Mouse (Mus musculus) heart, adult 2 months (tissue): ENCODE measurements at regions not wholly inside any gene's neighbourhood (a gene's known extent, or its start where the extent isn't known, plus 50 kb on each side); places are given as distances from the start of the nearest gene placed in this dataset.
A peak's percentile ranks its signal among the peaks of the same experiment; 100 is the strongest.

Experiments
- DNase-seq, 2 experiments: peaks; one replicate each; pipeline ENCODE4 v3.0.0; 2021
- H3K27ac ChIP-seq: fragments of 200-600 bp; 2 replicates; pipeline ENCODE4 v1.8.1; 2022
- H3K27me3 ChIP-seq: fragments of 200-500 bp; 2 replicates; pipeline ENCODE4 v1.6.1; 2012; ENCODE audit warnings: mild to moderate bottlenecking, low read length, inconsistent platforms, mixed read lengths; ENCODE audit not compliant: control insufficient read depth, insufficient read depth
- H3K36me3 ChIP-seq: fragments of 200-500 bp; 2 replicates; pipeline ENCODE4 v1.6.1; 2012; ENCODE audit warnings: low read length, inconsistent platforms; ENCODE audit not compliant: control insufficient read depth, insufficient read depth
- H3K4me1 ChIP-seq: fragments of 200-500 bp; 2 replicates; pipeline ENCODE4 v1.6.1; 2011; ENCODE audit warnings: low read length; ENCODE audit not compliant: control insufficient read depth, insufficient read depth
- H3K4me3 ChIP-seq: fragments of 200-600 bp; 2 replicates; pipeline ENCODE4 v1.8.1; 2022
- H3K79me2 ChIP-seq: fragments of 200-500 bp; replicated peaks from 2 replicates; pipeline ENCODE4 v1.6.1; 2012; ENCODE audit warnings: mild to moderate bottlenecking, inconsistent platforms, low read length, moderate library complexity, mixed read lengths; ENCODE audit not compliant: control insufficient read depth, insufficient read depth
- H3K9ac ChIP-seq: fragments of 200-500 bp; 2 replicates; pipeline ENCODE4 v1.6.1; 2012; ENCODE audit warnings: low read depth, mild to moderate bottlenecking, control low read depth, inconsistent platforms, low read length, mixed read lengths
- CTCF ChIP-seq: fragments of 200-600 bp; IDR thresholded peaks from 2 replicates; pipeline ENCODE4 v1.8.1; 2022; ENCODE audit warnings: antibody characterized with exemption, mild to moderate bottlenecking, moderate library complexity
- EP300 ChIP-seq: fragments of 200-500 bp; IDR thresholded peaks from 2 replicates; pipeline ENCODE4 v1.6.1; 2011; ENCODE audit warnings: low read depth, low read length, control low read depth; ENCODE audit not compliant: insufficient read depth
- POLR2A ChIP-seq: fragments of 200-500 bp; IDR thresholded peaks from 2 replicates; pipeline ENCODE4 v1.6.1; 2011; ENCODE audit warnings: mild to moderate bottlenecking, low read depth, low read length, control low read depth; ENCODE audit not compliant: insufficient read depth
- WGBS: fragments of 180-500 bp; shearing (Covaris S2); methylation state at CpG from one replicate; pipeline ENCODE4 v1.1.7; 2018; 5-methylcytosine and 5-hydroxymethylcytosine counted together
- intact Hi-C: fragments of 180-260 bp; cut with DNase I; formaldehyde crosslinking; loops from one replicate; pipeline ENCODE4 v1.15.1; 2025

- Histone ChIP-seq H3K27ac (no peak overlapping the region), H3K4me1 (no peaks in the 10 kb centered on the region), H3K79me2 (no peaks in the 10 kb centered on the region), H3K4me3 (no peak overlapping the region), H3K9ac (no peak overlapping the region), H3K27me3 (no peaks in the 10 kb centered on the region), H3K36me3 (no peaks in the 10 kb centered on the region)
- TF ChIP-seq EP300 (no peak), POLR2A (no peak), CTCF (no peak)
- intact Hi-C loops: no loop called here
- 79% methylated on average over 1 of the region's 1 CpGs for WGBS
- DNase-seq: no peak
Measured at GRCm38 (mm10) chr7:125141864-125142263, 302.6 kb upstream of the Kdm8 start.

GRCm38 (mm10) chr7:125146025-125146424, 298.5 kb upstream of the Kdm8 start:
- no peaks in the 10 kb centered on the region for H3K4me1 ChIP-seq
- no peak for TF ChIP-seq EP300
- no peak for TF ChIP-seq POLR2A
- TF ChIP-seq CTCF: no peak
- DNase-seq: peak in 1 of 2 experiments; percentile 8
- intact Hi-C loops: no loop called here
- no peak overlapping the region for H3K27ac ChIP-seq
- no peak overlapping the region for H3K9ac ChIP-seq
- no peaks in the 10 kb centered on the region for H3K79me2 ChIP-seq
- no peak overlapping the region for H3K4me3 ChIP-seq
- 44% methylated on average over 9 of the region's 9 CpGs for WGBS
- H3K36me3 ChIP-seq: no peaks in the 10 kb centered on the region
- H3K27me3 ChIP-seq: no peaks in the 10 kb centered on the region

- no peak overlapping the region for H3K4me3 ChIP-seq
- H3K4me1 ChIP-seq: no peaks in the 10 kb centered on the region
- H3K36me3 ChIP-seq: no peaks in the 10 kb centered on the region
- intact Hi-C loops: no loop called here
- WGBS: 81% methylated on average over 2 of the region's 2 CpGs
- DNase-seq: no peak
- no peak overlapping the region for H3K27ac ChIP-seq
- H3K9ac ChIP-seq: no peak overlapping the region
- no peaks in the 10 kb centered on the region for H3K79me2 ChIP-seq
- TF ChIP-seq EP300: no peak
- TF ChIP-seq POLR2A: no peak
- no peak for TF ChIP-seq CTCF
- H3K27me3 ChIP-seq: no peaks in the 10 kb centered on the region
Measured at GRCm38 (mm10) chr7:125149151-125149550, 295.3 kb upstream of the Kdm8 start.

GRCm38 (mm10) chr7:125149740-125150139, 294.7 kb upstream of the Kdm8 start:
- Histone ChIP-seq H3K36me3 (no peaks in the 10 kb centered on the region), H3K79me2 (no peaks in the 10 kb centered on the region), H3K27ac (no peak overlapping the region), H3K27me3 (no peaks in the 10 kb centered on the region), H3K9ac (no peak overlapping the region), H3K4me3 (no peak overlapping the region), H3K4me1 (no peaks in the 10 kb centered on the region)
- intact Hi-C loops: no loop called here
- 18% methylated on average over 1 of the region's 1 CpGs for WGBS
- no peak for TF ChIP-seq CTCF
- no peak for TF ChIP-seq EP300
- no peak for TF ChIP-seq POLR2A
- DNase-seq: no peak

- 75% methylated on average over 5 of the region's 5 CpGs for WGBS
- Histone ChIP-seq H3K36me3 (no peaks in the 10 kb centered on the region), H3K79me2 (no peaks in the 10 kb centered on the region), H3K4me1 (no peaks in the 10 kb centered on the region), H3K9ac (no peak overlapping the region), H3K27ac (no peak overlapping the region), H3K4me3 (no peak overlapping the region), H3K27me3 (no peaks in the 10 kb centered on the region)
- TF ChIP-seq CTCF (no peak), EP300 (no peak), POLR2A (no peak)
- intact Hi-C loops: no loop called here
- no peak for DNase-seq
Measured at GRCm38 (mm10) chr7:125152281-125152680, 292.2 kb upstream of the Kdm8 start.

GRCm38 (mm10) chr7:125155291-125155690, 289.2 kb upstream of the Kdm8 start:
- Histone ChIP-seq H3K4me3 (no peak overlapping the region), H3K4me1 (no peaks in the 10 kb centered on the region), H3K27me3 (no peaks in the 10 kb centered on the region), H3K36me3 (no peaks in the 10 kb centered on the region), H3K79me2 (no peaks in the 10 kb centered on the region), H3K9ac (no peak overlapping the region), H3K27ac (no peak overlapping the region)
- WGBS: 28% methylated on average over 2 of the region's 2 CpGs
- DNase-seq: no peak
- intact Hi-C loops: no loop called here
- TF ChIP-seq CTCF (no peak), POLR2A (no peak), EP300 (no peak)

- intact Hi-C loops: no loop called here
- WGBS: 86% methylated on average over 19 of the region's 19 CpGs
- no peak overlapping the region for H3K9ac ChIP-seq
Measured at GRCm38 (mm10) chr7:125166881-125167351, 277.6 kb upstream of the Kdm8 start.

More at GRCm38 (mm10) chr7:125166881-125167351, 277.6 kb upstream of the Kdm8 start:
- Histone ChIP-seq H3K27me3 (no peaks in the 10 kb centered on the region), H3K4me3 (no peak overlapping the region), H3K27ac (no peak overlapping the region), H3K36me3 (no peaks in the 10 kb centered on the region), H3K79me2 (no peaks in the 10 kb centered on the region), H3K4me1 (no peaks in the 10 kb centered on the region)
- no peak for DNase-seq
- TF ChIP-seq EP300: no peak
- TF ChIP-seq CTCF: no peak
- no peak for TF ChIP-seq POLR2A
